Comparison of ENCODE assay signal across 22 mouse cellular contexts in genomic region chr4:45638411-45638810, GRCm38 (mm10).
DNase-seq lines count a peak whose midpoint lies in the region; ATAC-seq and TF ChIP-seq lines count a peak whose summit lies in the region.
"Had no signal": no experiment of that assay in that cellular context is flagged by ENCODE, and none has a peak within 500 bp of the region (broad histone marks: within the 10 kb centered on the region; RNA-seq: fewer than 3 reads in every experiment).

No protein-coding gene starts in this region.

- DNase-seq in hindbrain, embryonic 11.5 days (ENCODE audit: low spot score): no peak
- peak; percentile 64 for DNase-seq in brain, embryonic 14.5 days (ENCODE audit: low read depth)
- DNase-seq in Muller cell, postnatal 12 days (ENCODE audit: inconsistent ontology term): no peak
- no peak for DNase-seq in kidney, postnatal 25 days
- DNase-seq: adrenal gland, postnatal 10 days; B cell, adult 2 months; cerebellum, adult 11 months; embryo, embryonic 11 days; heart, postnatal 14 days; kidney, adult 9 months; kidney, postnatal 36 days; left cerebral cortex, postnatal 4 days; liver; lung, postnatal 10 days; right cerebral cortex, postnatal 4 days had no signal

- no peaks in the 10 kb centered on the region for H3K36me3 ChIP-seq in hindbrain, embryonic 13.5 days
- H3K36me3 ChIP-seq in hindbrain, embryonic 11.5 days (ENCODE audit: control insufficient read depth, insufficient read depth, low read length): no peaks in the 10 kb centered on the region
- no peaks in the 10 kb centered on the region for H3K36me3 ChIP-seq in midbrain, embryonic 13.5 days
- H3K36me3 ChIP-seq: heart, embryonic 12.5 days; neural tube, embryonic 12.5 days had no signal

- no peaks in the 10 kb centered on the region for H3K27me3 ChIP-seq in hindbrain, embryonic 13.5 days
- H3K27me3 ChIP-seq in hindbrain, embryonic 11.5 days (ENCODE audit: control insufficient read depth, insufficient read depth, low read length): no peaks in the 10 kb centered on the region
- no peaks in the 10 kb centered on the region; the same call in none of the 2 replicates for H3K27me3 ChIP-seq in midbrain, embryonic 13.5 days
- H3K27me3 ChIP-seq: heart, embryonic 12.5 days; neural tube, embryonic 12.5 days had no signal

- no peak for TF ChIP-seq CTCF in brain, embryonic 14.5 days (IDR thresholded peaks at IDR 0.05; ENCODE audit: borderline replicate concordance, extremely low read depth, insufficient read depth, insufficient read length)
- TF ChIP-seq CTCF in olfactory bulb, adult 2 months (IDR thresholded peaks at IDR 0.05; ENCODE audit: insufficient read depth, low read depth, low read length): no peak

- no peak overlapping the region for H3K4me2 ChIP-seq in hindbrain, embryonic 13.5 days
- no peak overlapping the region for H3K4me2 ChIP-seq in hindbrain, embryonic 11.5 days (replicated peaks; ENCODE audit: low read depth, low read length)
- no peak overlapping the region for H3K4me2 ChIP-seq in midbrain, embryonic 13.5 days (replicated peaks)
- H3K4me2 ChIP-seq: heart, embryonic 12.5 days; neural tube, embryonic 12.5 days had no signal

- no peak for TF ChIP-seq POLR2A in brain, embryonic 14.5 days (IDR thresholded peaks at IDR 0.05; ENCODE audit: borderline replicate concordance, extremely low read depth, insufficient read depth, insufficient read length, poor library complexity, severe bottlenecking)
- no peak for TF ChIP-seq POLR2A in olfactory bulb, adult 2 months (IDR thresholded peaks at IDR 0.05; ENCODE audit: insufficient read depth, low read depth, low read length)

- WGBS in hindbrain, embryonic 13.5 days: 58% methylated on average over 8 of the region's 8 CpGs
- 54% methylated on average over 8 of the region's 8 CpGs for WGBS in hindbrain, embryonic 11.5 days
- 21% methylated on average over 8 of the region's 8 CpGs for WGBS in midbrain, embryonic 13.5 days
- 39% methylated on average over 8 of the region's 8 CpGs for WGBS in olfactory bulb, adult 2 months

- peak overlapping the region; percentile 85 for H3K27ac ChIP-seq in hindbrain, embryonic 13.5 days
- H3K27ac ChIP-seq in hindbrain, embryonic 11.5 days (ENCODE audit: low read depth, low read length): no peak overlapping the region
- peak overlapping the region; percentile 73 for H3K27ac ChIP-seq in midbrain, embryonic 13.5 days
- H3K27ac ChIP-seq in olfactory bulb, adult 2 months (ENCODE audit: insufficient read depth, low read depth, low read length): peak overlapping the region; percentile 35; the same call in 1 of the 2 replicates
- H3K27ac ChIP-seq: left cerebral cortex, adult 2 months had no signal

- no peak for ATAC-seq in hindbrain, embryonic 13.5 days (ENCODE audit: low FRiP score)
- ATAC-seq in hindbrain, embryonic 11.5 days (ENCODE audit: low FRiP score): no peak
- ATAC-seq in midbrain, embryonic 13.5 days: 0 out of 2 replicates have a peak, but pooled peaks have one; percentile 35
- ATAC-seq: inflammation-experienced regulatory T-cells, adult 6 months had no signal

- H3K9me3 ChIP-seq in hindbrain, embryonic 13.5 days: no peaks in the 10 kb centered on the region
- H3K9me3 ChIP-seq in hindbrain, embryonic 11.5 days (ENCODE audit: control insufficient read depth, low read length): no peaks in the 10 kb centered on the region
- no peaks in the 10 kb centered on the region for H3K9me3 ChIP-seq in midbrain, embryonic 13.5 days

- peaks cover 33% of the 10 kb centered on the region for H3K4me1 ChIP-seq in hindbrain, embryonic 13.5 days (replicated peaks)
- no peaks in the 10 kb centered on the region for H3K4me1 ChIP-seq in hindbrain, embryonic 11.5 days (replicated peaks; ENCODE audit: control insufficient read depth, insufficient read depth, low read length)
- H3K4me1 ChIP-seq in midbrain, embryonic 13.5 days (replicated peaks): peaks cover 28% of the 10 kb centered on the region
- H3K4me1 ChIP-seq in olfactory bulb, adult 2 months (ENCODE audit: control insufficient read depth, insufficient read depth, low read length): peaks cover 35% of the 10 kb centered on the region
- H3K4me1 ChIP-seq: heart, embryonic 12.5 days had no signal

- no peak overlapping the region for H3K4me3 ChIP-seq in hindbrain, embryonic 13.5 days
- H3K4me3 ChIP-seq in hindbrain, embryonic 11.5 days (ENCODE audit: low read depth, low read length): no peak overlapping the region
- no peak overlapping the region for H3K4me3 ChIP-seq in midbrain, embryonic 13.5 days (replicated peaks)
- no peak overlapping the region for H3K4me3 ChIP-seq in olfactory bulb, adult 2 months (ENCODE audit: insufficient read depth, low read depth, low read length)
- H3K4me3 ChIP-seq: heart, embryonic 12.5 days; left cerebral cortex, adult 2 months; neural tube, embryonic 12.5 days had no signal

- no peak overlapping the region for H3K9ac ChIP-seq in hindbrain, embryonic 13.5 days
- H3K9ac ChIP-seq in hindbrain, embryonic 11.5 days (ENCODE audit: low read depth, low read length): no peak overlapping the region
- no peak overlapping the region for H3K9ac ChIP-seq in midbrain, embryonic 13.5 days (replicated peaks)
- H3K9ac ChIP-seq: heart, embryonic 12.5 days; neural tube, embryonic 12.5 days had no signal
